14 mouse cellular contexts compared by ENCODE assay signal in the genomic region with DNA sequence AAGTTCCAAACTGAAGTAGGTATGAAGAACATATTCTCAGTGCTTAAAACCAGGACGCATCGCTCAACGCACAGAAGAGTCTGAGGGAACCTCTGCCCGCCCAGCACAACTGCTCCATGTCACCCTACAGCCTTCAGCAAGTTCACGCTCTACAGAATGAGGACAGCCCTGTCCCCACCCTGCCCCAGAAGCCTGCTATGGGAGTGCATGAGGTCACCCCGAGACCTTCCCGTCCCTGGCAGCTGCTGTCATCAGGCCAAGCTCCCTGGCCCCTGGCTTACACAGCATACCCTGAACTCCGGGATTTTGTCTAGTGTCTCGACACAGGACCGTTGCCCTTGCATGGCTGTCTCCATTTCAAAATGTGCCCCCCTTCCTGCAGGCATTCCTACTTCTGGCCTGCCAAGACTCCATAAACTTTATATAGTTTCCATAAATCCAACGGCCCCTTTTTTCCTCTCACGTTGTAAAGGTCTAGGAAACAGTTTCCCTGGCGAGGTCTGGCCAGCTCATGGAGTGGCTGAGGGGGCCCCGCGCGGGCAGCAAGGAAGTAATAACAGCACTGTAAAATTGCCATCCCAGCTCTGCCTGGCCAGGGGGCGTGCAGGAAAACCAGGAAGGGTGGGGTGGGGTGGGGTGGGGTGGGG. TPM values are rescaled to one million over a fixed set of nuclear protein-coding genes. Genes with fewer than 3 reads are reported as not detected.
DNase-seq lines count a peak whose midpoint lies in the region; ATAC-seq and TF ChIP-seq lines count a peak whose summit lies in the region.
"Had no signal": no experiment of that assay in that cellular context is flagged by ENCODE, and none has a peak within 500 bp of the region (broad histone marks: within the 10 kb centered on the region; RNA-seq: fewer than 3 reads in every experiment).

No protein-coding gene starts in this region.

- no peak for ATAC-seq in forebrain, embryonic 14.5 days
- ATAC-seq in stomach, embryonic 14.5 days (ENCODE audit: insufficient number of reproducible peaks, insufficient read depth, low FRiP score, low read depth), result 0 out of 2 replicates have a peak, but pooled peaks have one; percentile 25
- no peak for ATAC-seq in stomach, postnatal 0 days (ENCODE audit: low FRiP score, low TSS enrichment)
- peak; percentile 50; the same call in 1 of the 2 replicates for ATAC-seq in stomach, embryonic 16.5 days (ENCODE audit: insufficient read depth, low FRiP score)
- ATAC-seq: forebrain, embryonic 16.5 days had no signal

- no peak overlapping the region for H3K9ac ChIP-seq in forebrain, embryonic 14.5 days (ENCODE audit: low read length)
- H3K9ac ChIP-seq in stomach, embryonic 14.5 days (replicated peaks; ENCODE audit: low read depth, low read length), result no peak overlapping the region
- H3K9ac ChIP-seq in stomach, postnatal 0 days (ENCODE audit: low read length), result no peak overlapping the region
- 0 out of 2 replicates have a peak overlapping the region, but pooled peaks have one; percentile 28 for H3K9ac ChIP-seq in stomach, embryonic 16.5 days (ENCODE audit: low read length)
- H3K9ac ChIP-seq: embryonic facial prominence, embryonic 15.5 days; hindbrain, embryonic 13.5 days had no signal

- H3K4me3 ChIP-seq in forebrain, embryonic 10.5 days, result no peak overlapping the region
- no peak overlapping the region for H3K4me3 ChIP-seq in forebrain, embryonic 14.5 days (ENCODE audit: low read depth, low read length)
- H3K4me3 ChIP-seq in stomach, embryonic 14.5 days (ENCODE audit: low read depth, low read length), result no peak overlapping the region
- no peak overlapping the region for H3K4me3 ChIP-seq in stomach, postnatal 0 days (ENCODE audit: low read depth, low read length)
- no peak overlapping the region for H3K4me3 ChIP-seq in stomach, embryonic 16.5 days (replicated peaks; ENCODE audit: low read length)
- H3K4me3 ChIP-seq: embryonic facial prominence, embryonic 15.5 days; hindbrain, embryonic 13.5 days had no signal

- TF ChIP-seq CTCF in stomach, postnatal 0 days (IDR thresholded peaks at IDR 0.05; ENCODE audit: low read depth), result no peak

- H3K27ac ChIP-seq in forebrain, embryonic 10.5 days, result 0 out of 2 replicates have a peak overlapping the region, but pooled peaks have one; percentile 15
- H3K27ac ChIP-seq in forebrain, embryonic 14.5 days (ENCODE audit: low read depth, low read length), result no peak overlapping the region
- H3K27ac ChIP-seq in stomach, embryonic 14.5 days (ENCODE audit: low read length), result no peak overlapping the region
- no peak overlapping the region for H3K27ac ChIP-seq in stomach, postnatal 0 days (replicated peaks)
- H3K27ac ChIP-seq in stomach, embryonic 16.5 days (ENCODE audit: low read length), result no peak overlapping the region
- H3K27ac ChIP-seq: embryonic facial prominence, embryonic 15.5 days; hindbrain, embryonic 13.5 days had no signal

- no peak for TF ChIP-seq EP300 in stomach, postnatal 0 days (optimal IDR thresholded peaks at IDR 0.05)

- WGBS in forebrain, embryonic 10.5 days, result 91% methylated on average over 17 of the region's 17 CpGs
- WGBS in forebrain, embryonic 14.5 days, result 87% methylated on average over 17 of the region's 17 CpGs
- 71% methylated on average over 17 of the region's 17 CpGs for WGBS in stomach, embryonic 14.5 days
- WGBS in stomach, postnatal 0 days, result 63% methylated on average over 16 of the region's 17 CpGs
- WGBS in stomach, embryonic 16.5 days, result 65% methylated on average over 17 of the region's 17 CpGs

- H3K9me3 ChIP-seq in forebrain, embryonic 10.5 days, result no peaks in the 10 kb centered on the region
- no peaks in the 10 kb centered on the region for H3K9me3 ChIP-seq in forebrain, embryonic 14.5 days (replicated peaks; ENCODE audit: control insufficient read depth, low read length)
- H3K9me3 ChIP-seq in stomach, embryonic 14.5 days (ENCODE audit: control insufficient read depth, low read depth, low read length), result no peaks in the 10 kb centered on the region
- no peaks in the 10 kb centered on the region for H3K9me3 ChIP-seq in stomach, postnatal 0 days (ENCODE audit: control insufficient read depth, low read length)
- no peaks in the 10 kb centered on the region for H3K9me3 ChIP-seq in stomach, embryonic 16.5 days (replicated peaks; ENCODE audit: control insufficient read depth, low read length)
- H3K9me3 ChIP-seq: embryonic facial prominence, embryonic 15.5 days; hindbrain, embryonic 13.5 days had no signal

- H3K27me3 ChIP-seq in forebrain, embryonic 10.5 days (ENCODE audit: poor library complexity, severe bottlenecking), result no peaks in the 10 kb centered on the region
- no peaks in the 10 kb centered on the region for H3K27me3 ChIP-seq in forebrain, embryonic 14.5 days (replicated peaks; ENCODE audit: control insufficient read depth, insufficient read depth, low read length)
- H3K27me3 ChIP-seq in stomach, embryonic 14.5 days (ENCODE audit: control insufficient read depth, insufficient read depth, low read length), result no peaks in the 10 kb centered on the region
- H3K27me3 ChIP-seq in stomach, postnatal 0 days (ENCODE audit: control insufficient read depth, insufficient read depth, low read length), result no peaks in the 10 kb centered on the region
- H3K27me3 ChIP-seq in stomach, embryonic 16.5 days (ENCODE audit: control insufficient read depth, insufficient read depth, low read length), result no peaks in the 10 kb centered on the region
- H3K27me3 ChIP-seq: embryonic facial prominence, embryonic 15.5 days; hindbrain, embryonic 13.5 days had no signal

- H3K36me3 ChIP-seq in forebrain, embryonic 10.5 days (replicated peaks), result no peaks in the 10 kb centered on the region
- no peaks in the 10 kb centered on the region for H3K36me3 ChIP-seq in forebrain, embryonic 14.5 days (ENCODE audit: control insufficient read depth, insufficient read depth, low read length)
- no peaks in the 10 kb centered on the region for H3K36me3 ChIP-seq in stomach, embryonic 14.5 days (ENCODE audit: control insufficient read depth, insufficient read depth, low read length)
- no peaks in the 10 kb centered on the region for H3K36me3 ChIP-seq in stomach, postnatal 0 days (ENCODE audit: control insufficient read depth, insufficient read depth, low read length)
- H3K36me3 ChIP-seq in stomach, embryonic 16.5 days (ENCODE audit: control insufficient read depth, insufficient read depth, low read length), result no peaks in the 10 kb centered on the region
- H3K36me3 ChIP-seq: embryonic facial prominence, embryonic 15.5 days; hindbrain, embryonic 13.5 days had no signal

- no peak overlapping the region for H3K4me2 ChIP-seq in forebrain, embryonic 14.5 days (ENCODE audit: low read length)
- no peak overlapping the region for H3K4me2 ChIP-seq in stomach, embryonic 14.5 days (replicated peaks; ENCODE audit: low read depth, low read length)
- no peak overlapping the region for H3K4me2 ChIP-seq in stomach, postnatal 0 days (replicated peaks; ENCODE audit: low read depth)
- H3K4me2 ChIP-seq in stomach, embryonic 16.5 days (ENCODE audit: low read depth, low read length), result no peak overlapping the region
- H3K4me2 ChIP-seq: embryonic facial prominence, embryonic 15.5 days; hindbrain, embryonic 13.5 days; midbrain, embryonic 11.5 days had no signal

- 0 out of 2 replicates have a peak, but pooled peaks cover 4% of the 10 kb centered on the region for H3K4me1 ChIP-seq in forebrain, embryonic 10.5 days
- no peaks in the 10 kb centered on the region for H3K4me1 ChIP-seq in forebrain, embryonic 14.5 days (ENCODE audit: control insufficient read depth, insufficient read depth, low read length)
- H3K4me1 ChIP-seq in stomach, embryonic 14.5 days (ENCODE audit: control insufficient read depth, insufficient read depth, low read length), result no peaks in the 10 kb centered on the region
- H3K4me1 ChIP-seq in stomach, postnatal 0 days (replicated peaks; ENCODE audit: control insufficient read depth, insufficient read depth), result no peaks in the 10 kb centered on the region
- H3K4me1 ChIP-seq in stomach, embryonic 16.5 days (ENCODE audit: control insufficient read depth, insufficient read depth, low read length), result peaks cover 5% of the 10 kb centered on the region; the same call in 1 of the 2 replicates

- no peak for DNase-seq in forebrain, embryonic 10.5 days (ENCODE audit: extremely low spot score, low spot score)
- no peak for DNase-seq in forebrain, embryonic 14.5 days (ENCODE audit: low spot score)
- DNase-seq in heart, postnatal 4 days, result peak; percentile 48
- DNase-seq in heart, adult 18-20 months, result no peak
- no peak for DNase-seq in stomach, postnatal 0 days (ENCODE audit: low spot score)
- no peak for DNase-seq in right cerebral cortex, postnatal 25 days
- DNase-seq: kidney, adult 9 months; right cerebral cortex, adult 18-20 months had no signal

RNA-seq across cellular contexts. Expression of gene Clmn, which starts 56.3 kb away (rescaled TPM):
- 1.6 and 2.1 TPM in 2 replicates for polyA plus RNA-seq in forebrain, embryonic 10.5 days (2016; fragmentation: Nextera tagmentation; extraction: Ambion mirVana)
- 0.33 and 0.72 TPM in 2 replicates for polyA plus RNA-seq in forebrain, embryonic 14.5 days (2014; fragmentation: Nextera tagmentation; extraction: Ambion mirVana)
- total RNA-seq in heart, postnatal 4 days (2021), result 1 to 10 TPM; 1.4 to 1.7 TPM
- total RNA-seq in heart, adult 18-20 months (2021), result 1 to 10 TPM; 1.9 to 2.9 TPM
- 3.1 TPM in 2 replicates for polyA plus RNA-seq in stomach, embryonic 14.5 days (2014; fragmentation: Nextera tagmentation; extraction: Ambion mirVana)
- polyA plus RNA-seq in stomach, postnatal 0 days (2015; fragmentation: Nextera tagmentation; extraction: Ambion mirVana), result 5.5 and 8.0 TPM in 2 replicates
- polyA plus RNA-seq in stomach, embryonic 16.5 days (2015; fragmentation: Nextera tagmentation; extraction: Ambion mirVana), result 2.3 and 2.5 TPM in 2 replicates

RNA-seq across cellular contexts. Expression of gene Dicer1, which starts 56.8 kb away (rescaled TPM):
- polyA plus RNA-seq in forebrain, embryonic 10.5 days (2016; fragmentation: Nextera tagmentation; extraction: Ambion mirVana), result 47.0 and 47.7 TPM in 2 replicates
- polyA plus RNA-seq in forebrain, embryonic 14.5 days (2014; fragmentation: Nextera tagmentation; extraction: Ambion mirVana), result 21.4 and 25.1 TPM in 2 replicates
- total RNA-seq in heart, postnatal 4 days (2021), result 10 to 100 TPM; 55.3 to 60.0 TPM
- total RNA-seq in heart, adult 18-20 months (2021), result 10 to 100 TPM; 20.5 to 21.6 TPM
- 31.7 and 33.0 TPM in 2 replicates for polyA plus RNA-seq in stomach, embryonic 14.5 days (2014; fragmentation: Nextera tagmentation; extraction: Ambion mirVana)
- 12.6 and 13.7 TPM in 2 replicates for polyA plus RNA-seq in stomach, postnatal 0 days (2015; fragmentation: Nextera tagmentation; extraction: Ambion mirVana)
- 12.5 and 13.4 TPM in 2 replicates for polyA plus RNA-seq in stomach, embryonic 16.5 days (2015; fragmentation: Nextera tagmentation; extraction: Ambion mirVana)

Comparison
In these comparisons a context has a peak if more than half of its experiments do, and no peak if none do; other contexts are left out.
1. ATAC-seq: peak in stomach, embryonic 14.5 days (single experiment) and stomach, embryonic 16.5 days (single experiment); none in forebrain, embryonic 14.5 days (single experiment) and stomach, postnatal 0 days (single experiment).